Mouse (Mus musculus) lung, adult 2 months (tissue): ENCODE measurements around the gene Tenm2. TPM values are rescaled to one million over a fixed set of nuclear protein-coding genes. Genes with fewer than 3 reads are reported as not detected.
A peak's percentile ranks its signal among the peaks of the same experiment; 100 is the strongest.

ENCODE experiments used
- DNase-seq: peaks from one replicate; pipeline ENCODE4 v3.0.0; 2022
- H3K4me1 ChIP-seq: fragments of 200-500 bp; 2 replicates; pipeline ENCODE4 v1.6.1; 2011; ENCODE audit warnings: low read length; ENCODE audit not compliant: control insufficient read depth, insufficient read depth
- H3K4me3 ChIP-seq: fragments of 200-500 bp; replicated peaks from 2 replicates; pipeline ENCODE3; 2011; ENCODE audit warnings: low read depth, mild to moderate bottlenecking, control low read depth, low read length; ENCODE audit errors: extremely low read depth
- CTCF ChIP-seq: fragments of 200-500 bp; IDR thresholded peaks from 2 replicates; pipeline ENCODE4 v1.5.1; 2011; ENCODE audit warnings: mild to moderate bottlenecking, low read length, control low read depth; ENCODE audit not compliant: insufficient read depth
- POLR2A ChIP-seq: fragments of 200-500 bp; IDR thresholded peaks from 2 replicates; pipeline ENCODE4 v1.6.1; 2011; ENCODE audit warnings: low read depth, mild to moderate bottlenecking, control low read depth, low read length, borderline replicate concordance; ENCODE audit errors: extremely low read depth
- WGBS: fragments of 180-500 bp; shearing (Covaris S2); methylation state at CpG from one replicate; pipeline ENCODE4 v1.1.7; 2018; 5-methylcytosine and 5-hydroxymethylcytosine counted together
- polyA plus RNA-seq: library from polyadenylated mRNA; depleted of rRNA; stranded (reverse); fragments of >200 nt; gene quantifications from 2 replicates; pipeline ENCODE4 v1.2.3, GENCODE M21; 2012

Gene Tenm2
- polyA plus RNA-seq, 1 experiment = 0.36 TPM

DNA sequence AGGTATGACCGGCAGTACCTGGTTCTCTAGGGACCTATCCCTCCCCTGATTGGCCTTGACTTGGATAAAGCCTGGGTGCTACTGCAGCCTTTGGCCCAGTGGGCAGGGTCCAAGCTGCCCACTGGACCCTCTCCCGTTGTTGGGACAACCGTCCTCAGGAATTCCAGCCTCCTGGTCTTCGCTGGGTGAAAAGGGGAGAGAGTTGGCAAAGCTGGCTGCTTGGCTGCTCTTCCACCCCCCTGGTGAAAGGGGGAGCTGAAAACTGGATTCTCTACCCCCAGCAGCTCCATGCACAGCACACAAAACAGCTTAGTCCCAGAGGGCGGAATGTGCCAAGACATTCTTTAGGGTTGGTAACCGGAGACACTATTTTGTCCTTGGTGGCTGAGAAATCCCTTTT is 1259.3 kb downstream of the Tenm2 start:
- no peak for DNase-seq
- peaks cover 6% of the 10 kb centered on the region; the same call in 1 of the 2 replicates for H3K4me1 ChIP-seq
- TF ChIP-seq CTCF = no peak
- TF ChIP-seq POLR2A = no peak
- H3K4me3 ChIP-seq = no peak overlapping the region
- 48% methylated on average over 6 of the region's 6 CpGs for WGBS

DNA sequence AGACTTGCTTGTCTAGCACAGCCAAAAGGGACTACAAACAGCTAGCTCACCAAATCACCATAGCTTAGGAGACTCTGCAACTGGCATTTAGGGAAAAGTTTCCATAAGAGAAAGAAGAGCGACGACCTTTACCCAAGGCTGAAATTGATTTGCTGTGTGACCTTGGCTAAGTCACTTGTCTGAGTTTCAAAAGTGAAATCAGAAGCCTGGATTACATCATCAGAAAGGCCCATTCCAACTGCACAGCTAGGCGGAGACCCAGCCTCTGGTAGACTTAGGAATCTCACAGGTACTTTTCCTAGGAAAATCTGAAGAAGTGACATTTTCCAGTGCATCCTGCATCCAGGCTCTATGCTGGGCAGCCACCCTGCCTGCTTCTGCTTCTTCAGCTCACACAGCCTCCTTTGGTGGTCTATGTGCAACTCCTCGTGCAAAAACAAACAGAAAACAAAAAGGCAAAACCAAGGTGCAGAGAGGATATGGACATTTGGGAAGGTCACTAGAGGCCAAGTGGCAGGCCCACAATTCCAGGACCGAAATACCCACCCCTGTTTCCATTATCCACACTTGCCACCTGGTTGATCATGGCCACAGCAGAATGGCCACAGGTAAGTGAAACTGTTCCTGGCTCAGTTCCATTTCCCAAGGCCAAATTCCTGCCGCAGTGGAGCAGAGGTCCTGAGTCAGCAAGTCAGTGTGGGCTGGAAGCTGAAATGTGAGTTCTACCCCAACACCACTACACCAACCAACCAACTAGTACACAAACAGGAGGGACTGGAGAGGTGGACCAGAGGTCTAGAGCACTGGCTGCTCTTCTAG is 1260.9 kb downstream of the Tenm2 start:
- 71% methylated on average over 6 of the region's 6 CpGs for WGBS
- H3K4me3 ChIP-seq = no peak overlapping the region
- DNase-seq = no peak
- H3K4me1 ChIP-seq = peaks cover 6% of the 10 kb centered on the region
- TF ChIP-seq POLR2A (no peak), CTCF (no peak)

DNA sequence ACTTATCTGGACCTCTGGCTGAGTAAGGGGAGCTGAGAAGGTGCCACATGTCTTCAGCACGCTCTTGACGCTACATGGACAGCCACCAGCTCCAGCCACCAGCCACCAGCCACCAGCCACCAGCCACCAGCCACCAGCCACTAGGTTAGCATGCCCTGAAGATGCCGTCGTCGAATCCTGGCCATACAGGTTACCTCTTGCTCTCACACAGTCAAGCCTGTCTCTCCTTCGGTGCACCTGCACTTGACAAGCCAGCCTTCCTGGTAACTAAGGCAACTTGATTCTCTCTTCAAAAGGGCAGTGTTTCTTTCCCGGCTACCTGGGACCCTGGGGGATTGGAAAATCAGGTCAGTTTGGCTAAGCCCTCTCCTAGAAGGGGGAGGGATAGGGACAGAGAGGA is 1262.6 kb downstream of the Tenm2 start:
- Histone ChIP-seq H3K4me1 (peaks cover 6% of the 10 kb centered on the region), H3K4me3 (no peak overlapping the region)
- DNase-seq = no peak
- WGBS = 40% methylated on average over 7 of the region's 7 CpGs
- TF ChIP-seq CTCF (no peak), POLR2A (no peak)

DNA sequence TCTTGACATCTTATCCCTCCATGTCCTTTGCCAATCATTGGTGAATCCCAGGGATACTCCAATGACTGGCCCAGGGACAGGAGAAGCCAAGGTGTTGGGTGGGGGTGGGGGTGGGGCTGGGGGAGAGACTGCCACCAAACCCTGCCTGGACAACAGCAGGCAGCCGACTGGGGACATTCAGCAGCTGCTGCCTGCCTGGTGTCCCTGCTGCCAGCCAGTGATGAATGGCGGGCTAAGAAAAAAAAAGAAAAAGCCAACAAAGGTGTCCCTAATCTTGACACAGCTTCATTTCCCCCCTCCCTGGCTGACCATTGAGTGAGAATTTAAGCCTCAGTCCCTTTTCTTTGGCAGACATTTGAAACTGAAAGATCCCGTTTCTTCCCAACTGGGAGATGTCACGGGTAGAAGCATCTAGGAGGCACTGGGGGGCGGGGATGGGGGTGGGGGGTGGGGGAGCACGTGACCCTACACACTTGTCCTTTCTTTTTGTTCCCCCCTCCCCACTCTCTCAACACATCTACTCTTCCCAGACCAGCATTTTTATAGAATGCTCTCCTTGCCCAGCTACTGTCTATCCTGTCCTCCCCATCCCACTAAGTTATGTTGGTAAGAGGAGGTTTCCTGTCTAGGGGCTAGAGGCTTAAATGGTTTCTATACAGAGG is 1263.4 kb downstream of the Tenm2 start:
- TF ChIP-seq CTCF = no peak
- TF ChIP-seq POLR2A = no peak
- H3K4me3 ChIP-seq = no peak overlapping the region
- H3K4me1 ChIP-seq = peaks cover 8% of the 10 kb centered on the region
- no peak for DNase-seq
- 17% methylated on average over 6 of the region's 6 CpGs for WGBS

DNA sequence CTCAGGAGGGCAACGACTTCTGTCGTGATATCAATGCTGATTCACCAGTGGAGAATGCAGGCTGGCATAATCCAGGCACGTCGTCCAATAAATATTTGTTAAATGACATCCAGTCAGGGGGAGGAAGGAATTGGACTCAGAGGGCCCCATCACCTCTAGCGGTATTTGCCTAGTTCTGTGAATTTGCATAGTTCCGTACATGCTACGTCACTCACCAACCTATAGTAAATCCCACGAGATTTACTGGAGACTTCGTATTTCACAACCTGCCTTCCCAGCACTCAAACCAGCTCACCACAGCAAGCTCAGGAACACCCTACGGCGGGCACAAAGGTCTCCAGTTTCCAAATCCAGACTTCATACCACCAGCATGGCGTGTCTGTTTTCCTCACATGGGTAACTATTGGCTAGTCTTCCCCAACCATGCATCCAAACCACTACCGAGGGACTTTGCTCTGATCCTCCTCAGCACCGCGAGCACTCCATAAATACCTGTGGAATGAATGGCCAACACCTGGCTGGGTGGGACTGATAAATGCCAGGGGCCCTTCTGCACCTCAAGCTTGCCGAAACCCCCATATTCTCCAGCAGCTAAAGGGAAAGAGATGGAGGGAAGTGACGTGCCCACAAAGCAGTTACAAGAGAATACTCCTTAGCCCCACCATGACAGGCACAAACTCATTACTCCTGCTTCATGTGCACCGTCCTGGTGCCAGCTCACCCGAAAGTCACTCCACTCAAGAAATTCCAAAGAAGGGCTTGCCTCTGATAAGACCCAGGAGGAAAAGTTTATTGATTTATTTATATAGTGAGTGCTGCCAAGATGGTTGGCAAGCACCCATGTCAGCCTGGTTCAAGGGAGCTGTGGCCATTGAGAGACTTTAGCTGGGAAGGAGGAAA is 1264.7 kb downstream of the Tenm2 start:
- TF ChIP-seq POLR2A (no peak), CTCF (no peak)
- Histone ChIP-seq H3K4me3 (no peak overlapping the region), H3K4me1 (peaks cover 5% of the 10 kb centered on the region; the same call in 1 of the 2 replicates)
- DNase-seq = peak; percentile 59
- WGBS = 56% methylated on average over 19 of the region's 19 CpGs

DNA sequence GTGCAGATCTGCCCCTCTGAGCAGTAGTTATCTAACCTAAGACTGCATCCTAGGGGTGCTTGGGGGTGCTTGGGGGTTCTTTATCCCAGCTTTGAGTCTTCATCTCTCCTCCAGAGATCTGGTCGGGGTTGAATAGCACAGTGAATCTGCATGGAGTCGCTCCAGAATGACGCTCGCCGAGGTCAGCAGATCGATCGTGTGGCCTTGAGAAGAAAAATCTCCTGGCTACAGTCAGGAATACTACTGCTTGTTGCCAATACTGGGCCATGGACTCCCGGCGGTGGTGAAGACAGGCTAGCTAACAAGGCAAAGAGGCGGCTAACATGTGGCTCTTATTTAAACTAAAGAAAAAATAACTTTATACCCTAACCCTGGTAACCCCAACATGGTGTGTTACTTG is 1267.5 kb downstream of the Tenm2 start:
- peaks cover 8% of the 10 kb centered on the region; the same call in 1 of the 2 replicates for H3K4me1 ChIP-seq
- H3K4me3 ChIP-seq = no peak overlapping the region
- WGBS = 93% methylated on average over 10 of the region's 10 CpGs
- DNase-seq = no peak
- TF ChIP-seq CTCF = no peak

DNA sequence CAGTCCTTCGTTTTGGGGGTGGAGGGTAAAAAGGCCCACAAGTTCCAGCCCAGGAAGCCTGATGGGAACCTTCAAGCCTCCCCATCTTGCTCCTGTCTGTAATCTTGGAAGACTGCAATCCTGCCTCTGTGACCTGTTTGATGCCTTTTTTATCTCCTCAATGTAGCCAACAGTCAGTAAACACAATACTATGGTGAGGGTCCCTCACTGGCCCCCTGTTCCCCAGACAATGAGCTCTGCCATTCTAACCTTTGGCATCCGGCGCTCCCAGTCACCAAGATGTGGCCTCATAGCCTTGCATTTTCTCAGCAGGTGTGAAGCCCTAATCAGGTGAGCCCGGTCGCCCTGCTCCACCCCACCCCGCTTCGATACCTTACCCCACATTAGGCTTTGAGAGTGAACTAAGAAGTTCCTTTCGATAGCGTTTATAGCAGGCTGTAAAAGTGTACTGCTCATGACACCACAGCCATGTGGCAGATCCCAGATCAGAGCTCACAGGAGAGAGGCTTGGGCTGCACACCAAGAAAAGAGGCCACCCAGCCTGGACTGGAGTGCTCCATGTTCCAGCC is 1271.7 kb downstream of the Tenm2 start:
- peaks cover 9% of the 10 kb centered on the region for H3K4me1 ChIP-seq
- no peak overlapping the region for H3K4me3 ChIP-seq
- WGBS = 75% methylated on average over 9 of the region's 9 CpGs
- no peak for DNase-seq
- TF ChIP-seq CTCF (no peak), POLR2A (no peak)

DNA sequence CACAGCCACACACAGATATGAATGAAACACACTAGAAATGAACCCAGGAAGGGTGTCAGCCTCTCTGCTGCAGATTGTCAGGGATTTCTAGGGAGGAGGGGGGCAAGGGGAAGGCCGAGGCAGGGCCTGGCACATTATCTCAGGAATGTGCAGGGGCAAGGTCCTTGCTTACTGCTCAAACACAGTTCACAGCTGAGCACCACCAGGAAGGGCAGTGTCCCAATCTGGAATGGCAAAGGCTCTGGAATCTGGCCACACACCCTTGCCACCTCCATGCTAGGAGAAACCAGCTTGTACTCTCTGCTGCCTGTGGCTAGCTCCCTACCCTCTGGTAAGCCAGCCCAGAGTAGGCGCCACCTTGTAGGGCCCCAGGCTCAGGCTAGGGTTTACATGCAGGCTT is 1272.2 kb downstream of the Tenm2 start:
- 44% methylated on average over 2 of the region's 2 CpGs for WGBS
- no peak overlapping the region for H3K4me3 ChIP-seq
- no peak for DNase-seq

DNA sequence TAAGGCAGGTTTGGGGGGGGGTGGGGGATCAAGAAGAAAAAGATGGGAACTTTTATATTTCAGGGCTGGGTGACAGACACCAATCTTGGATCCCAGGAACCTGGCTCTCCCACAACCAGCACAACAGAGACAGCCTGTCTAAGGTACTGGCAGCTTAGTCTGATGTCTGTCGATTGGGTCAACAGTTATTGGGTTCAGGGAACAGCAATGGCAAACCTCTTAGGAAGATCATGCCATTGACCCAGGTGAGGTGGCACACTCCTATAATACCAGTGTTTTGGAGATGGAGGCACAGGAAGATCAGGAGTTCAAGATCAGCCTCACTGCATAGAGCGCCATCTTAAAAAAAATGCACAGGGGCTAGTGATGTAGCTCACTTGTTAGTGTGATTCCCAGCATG is 1273.3 kb downstream of the Tenm2 start:
- Histone ChIP-seq H3K4me3 (no peak overlapping the region), H3K4me1 (peaks cover 6% of the 10 kb centered on the region)
- TF ChIP-seq POLR2A (no peak), CTCF (no peak)
- 85% methylated on average over 2 of the region's 2 CpGs for WGBS
- DNase-seq = no peak

More for the DNA sequence above, 1272.2 kb downstream of the Tenm2 start:
- TF ChIP-seq CTCF (no peak), POLR2A (no peak)
- H3K4me1 ChIP-seq = peaks cover 9% of the 10 kb centered on the region
